In genomic region chr5:88561080-88561814, GRCm38 (mm10) we compare ENCODE assay signal across 27 mouse cellular contexts. TPM values are rescaled to one million over a fixed set of nuclear protein-coding genes. Genes with fewer than 3 reads are reported as not detected.
A peak's percentile ranks its signal among the peaks of the same experiment; 100 is the strongest.
DNase-seq lines count a peak whose midpoint lies in the region; ATAC-seq lines count a peak whose summit lies in the region.
"Had no signal": no experiment of that assay in that cellular context is flagged by ENCODE, and none has a peak within 500 bp of the region (broad histone marks: within the 10 kb centered on the region; RNA-seq: fewer than 3 reads in every experiment).

No protein-coding gene starts in this region.

- H3K27me3 ChIP-seq in heart, embryonic 12.5 days (replicated peaks) = no peaks in the 10 kb centered on the region
- H3K27me3 ChIP-seq: embryonic facial prominence, embryonic 13.5 days; embryonic facial prominence, embryonic 15.5 days; forebrain, embryonic 13.5 days; forebrain, embryonic 15.5 days had no signal

- no peak overlapping the region for H3K27ac ChIP-seq in heart, embryonic 12.5 days (ENCODE audit: poor library complexity, severe bottlenecking)
- H3K27ac ChIP-seq: embryonic facial prominence, embryonic 13.5 days; embryonic facial prominence, embryonic 15.5 days; forebrain, embryonic 10.5 days; forebrain, embryonic 13.5 days; forebrain, embryonic 15.5 days had no signal

- H3K4me2 ChIP-seq in heart, embryonic 12.5 days = no peak overlapping the region
- H3K4me2 ChIP-seq: embryonic facial prominence, embryonic 13.5 days; embryonic facial prominence, embryonic 15.5 days; forebrain, embryonic 13.5 days; forebrain, embryonic 15.5 days had no signal

- H3K4me1 ChIP-seq in heart, embryonic 12.5 days (replicated peaks) = peaks cover 8% of the 10 kb centered on the region

- H3K4me3 ChIP-seq in heart, embryonic 12.5 days = no peak overlapping the region
- H3K4me3 ChIP-seq: embryonic facial prominence, embryonic 13.5 days; embryonic facial prominence, embryonic 15.5 days; erythroblast, embryonic 14.5 days; forebrain, embryonic 10.5 days; forebrain, embryonic 13.5 days; forebrain, embryonic 15.5 days had no signal

- H3K9me3 ChIP-seq in heart, embryonic 12.5 days (replicated peaks) = no peaks in the 10 kb centered on the region
- H3K9me3 ChIP-seq: embryonic facial prominence, embryonic 13.5 days; embryonic facial prominence, embryonic 15.5 days; forebrain, embryonic 10.5 days; forebrain, embryonic 13.5 days; forebrain, embryonic 15.5 days; G1E had no signal

- ATAC-seq in heart, embryonic 12.5 days (ENCODE audit: insufficient number of reproducible peaks, low FRiP score) = no peak
- ATAC-seq: forebrain, embryonic 13.5 days; forebrain, embryonic 15.5 days had no signal

- WGBS in heart, embryonic 12.5 days = 73% methylated on average over 9 of the region's 9 CpGs

- intact Hi-C loops in gastrocnemius, postnatal 36 days (cut with DNase I) = loop anchor here (5.0 kb wide), 1 partner anchor 116 kb away; the partner anchor contains the start of gene Grsf1

- no peaks in the 10 kb centered on the region; the same call in 1 of the 2 replicates for H3K36me3 ChIP-seq in heart, embryonic 12.5 days
- H3K36me3 ChIP-seq: forebrain, embryonic 15.5 days had no signal

- DNase-seq in heart, adult 11 months = peak; percentile 70
- DNase-seq in heart, adult 8-10 months (ENCODE audit: low spot score) = no peak
- DNase-seq in A20 (ENCODE audit: low read depth, low spot score) (peak; percentile 88), MN1 (ENCODE audit: low spot score) (peak; percentile 49)
- DNase-seq in B cell, adult 2 months = peak; percentile 21 to 37
- no peak for DNase-seq in gastrocnemius, postnatal 36 days
- DNase-seq in urinary bladder, postnatal 4 days (ENCODE audit: low spot score in 2 of 2) = no peak
- DNase-seq: adrenal gland, adult 2 months; adrenal gland, postnatal 10 days; adrenal gland, postnatal 25 days; cerebellum, adult 11 months; cerebellum, adult 18-20 months; cerebellum, adult 8-10 months; cerebellum, adult 9-11 months; cerebellum, postnatal 14 days; cerebellum, postnatal 36 days; embryo, embryonic 11 days had no signal

- H3K9ac ChIP-seq in heart, embryonic 12.5 days = no peak overlapping the region
- H3K9ac ChIP-seq: embryonic facial prominence, embryonic 13.5 days; embryonic facial prominence, embryonic 15.5 days; forebrain, embryonic 13.5 days; forebrain, embryonic 15.5 days had no signal

RNA-seq across cellular contexts. Expression of gene Rufy3, which starts 3.6 kb away (rescaled TPM):
- 10 to 100 TPM; 12.8 to 16.1 (median 14.4) TPM for total RNA-seq in heart, adult 8-10 months (2022)
- 1 to 10 TPM; 6.6 to 6.7 TPM for total RNA-seq in gastrocnemius, postnatal 36 days (2021)
- 15.2 and 15.9 TPM in 2 replicates for polyA plus RNA-seq in heart, embryonic 12.5 days (2016; fragmentation: Nextera tagmentation; extraction: Ambion mirVana)

RNA-seq across cellular contexts. Expression of gene Utp3, which starts 7.0 kb away (rescaled TPM):
- 10 to 100 TPM; 17.8 to 25.6 (median 21.5) TPM for total RNA-seq in heart, adult 8-10 months (2022)
- total RNA-seq in gastrocnemius, postnatal 36 days (2021) = 10 to 100 TPM; 20.5 to 23.6 TPM
- polyA plus RNA-seq in heart, embryonic 12.5 days (2016; fragmentation: Nextera tagmentation; extraction: Ambion mirVana) = 47.4 and 49.1 TPM in 2 replicates

RNA-seq across cellular contexts. Expression of gene Jchain, which starts 33.6 kb away (rescaled TPM):
- under 1 TPM in 3 of 4 experiments, not detected in 1; 0.22 to 0.63 (median 0.37) TPM for total RNA-seq in heart, adult 8-10 months (2022)
- total RNA-seq in gastrocnemius, postnatal 36 days (2021) = under 1 TPM; 0.30 to 0.33 TPM
- polyA plus RNA-seq in heart, embryonic 12.5 days (2016; fragmentation: Nextera tagmentation; extraction: Ambion mirVana) = 0.24 TPM in 1 of 2 replicates, not detected in the other
- total RNA-seq: common myeloid progenitor, adult 5-6 weeks; G1E had no signal
- polyA plus RNA-seq: C2C12; embryonic facial prominence, embryonic 13.5 days; erythroblast, embryonic 14.5 days; forebrain, embryonic 10.5 days; G1E had no signal

Comparison
In these comparisons a context has a peak if more than half of its experiments do, and no peak if none do; other contexts are left out.
1. DNase-seq: peak in heart, adult 11 months (single experiment), A20 (single experiment), B cell, adult 2 months (2 of 2) and MN1 (single experiment); none in heart, adult 8-10 months (single experiment), gastrocnemius, postnatal 36 days (0 of 2) and urinary bladder, postnatal 4 days (0 of 2).